Mouse (Mus musculus): ENCODE data around the gene Arih1. TPM values are rescaled to one million over a fixed set of nuclear protein-coding genes. Genes with fewer than 3 reads are reported as not detected.

Arih1 gene
- polyA plus RNA-seq (2014; fragmentation: Nextera tagmentation; extraction: Ambion mirVana) = 20.4 and 21.1 TPM in 2 replicates

DNA sequence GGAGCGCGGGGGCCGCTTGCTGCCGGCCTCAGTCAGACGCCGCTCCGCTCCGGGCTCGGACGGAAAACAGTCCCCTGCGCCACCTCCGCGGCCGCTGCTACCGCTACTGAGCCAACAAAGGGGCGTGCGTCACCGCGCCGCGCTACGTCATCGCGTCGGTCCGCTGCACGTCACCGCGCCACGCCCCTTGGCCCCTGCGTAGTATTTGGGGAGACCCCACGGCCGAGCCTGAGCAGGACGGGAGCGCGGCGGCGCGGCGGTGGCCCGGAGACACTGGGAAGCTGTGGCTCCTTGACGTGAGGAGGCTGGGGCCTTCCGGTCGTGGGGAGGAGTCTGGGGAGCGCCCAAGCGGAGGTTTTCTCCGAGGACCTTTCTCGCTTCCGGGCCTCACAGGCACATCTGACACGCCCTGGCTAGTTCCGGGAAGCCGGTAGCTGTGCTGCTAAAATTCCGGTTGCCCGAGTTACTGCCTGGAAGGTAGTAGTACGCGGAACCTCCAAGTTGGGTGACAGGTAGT is at the start of gene Arih1:
TSS of gene Arih1 (minus strand) at position 70 of the 517 bp plus-strand sequence.
- H3K9me3 ChIP-seq (replicated peaks; ENCODE audit: control insufficient read depth, low read length) = no peaks in the 10 kb centered on the region
- peak within 1 kb of the TSS; percentile 99 for H3K9ac ChIP-seq (replicated peaks; ENCODE audit: low read length)
- DNase-seq (ENCODE audit: low spot score) = peak; percentile 98
- H3K4me3 ChIP-seq (ENCODE audit: low read depth, low read length) = peak within 1 kb of the TSS; percentile 100
- H3K4me1 ChIP-seq (ENCODE audit: control insufficient read depth, insufficient read depth, low read length) = no peaks in the 10 kb centered on the region
- H3K27me3 ChIP-seq (ENCODE audit: control insufficient read depth, insufficient read depth, low read length) = no peaks in the 10 kb centered on the region
- peak within 1 kb of the TSS; percentile 98 for H3K27ac ChIP-seq (replicated peaks; ENCODE audit: low read depth, low read length)
- H3K4me2 ChIP-seq (ENCODE audit: low read depth, low read length) = peak within 1 kb of the TSS; percentile 74
- no peaks in the 10 kb centered on the region for H3K36me3 ChIP-seq (replicated peaks; ENCODE audit: control insufficient read depth, insufficient read depth, low read depth, low read length)
- WGBS = under 1% methylated on average over 52 of the region's 56 CpGs
- ATAC-seq (replicated peaks; ENCODE audit: insufficient number of reproducible peaks, low FRiP score, low TSS enrichment, low read depth) = peak; percentile 98

DNA sequence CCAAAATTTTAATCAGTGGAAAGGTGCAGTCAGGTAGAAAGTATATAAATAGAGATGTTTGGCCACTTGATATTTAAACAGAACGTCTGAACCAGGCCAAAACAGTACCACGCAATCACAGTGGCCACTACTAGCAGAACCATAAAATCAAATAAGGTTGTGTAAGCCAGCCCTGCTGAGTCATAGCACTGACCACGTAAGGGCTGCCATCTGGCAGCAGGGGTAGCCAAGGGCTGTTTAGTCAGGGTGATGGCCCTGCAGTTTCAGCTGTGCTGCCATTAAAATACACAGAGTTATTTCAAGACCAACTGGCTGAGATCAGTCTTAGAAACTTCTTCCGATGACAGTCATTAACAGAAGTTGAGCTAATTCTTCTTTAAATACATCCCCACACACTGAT is 47.5 kb upstream of the Arih1 start:
- Histone ChIP-seq H3K36me3 (replicated peaks; ENCODE audit: control insufficient read depth, insufficient read depth, low read depth, low read length) (no peaks in the 10 kb centered on the region), H3K4me1 (ENCODE audit: control insufficient read depth, insufficient read depth, low read length) (no peaks in the 10 kb centered on the region), H3K9ac (replicated peaks; ENCODE audit: low read length) (no peak overlapping the region), H3K9me3 (replicated peaks; ENCODE audit: control insufficient read depth, low read length) (no peaks in the 10 kb centered on the region), H3K27me3 (ENCODE audit: control insufficient read depth, insufficient read depth, low read length) (no peaks in the 10 kb centered on the region), H3K27ac (replicated peaks; ENCODE audit: low read depth, low read length) (no peak overlapping the region), H3K4me3 (ENCODE audit: low read depth, low read length) (no peak overlapping the region), H3K4me2 (ENCODE audit: low read depth, low read length) (no peak overlapping the region)
- WGBS = 75% methylated on average over 4 of the region's 4 CpGs
- ATAC-seq (replicated peaks; ENCODE audit: insufficient number of reproducible peaks, low FRiP score, low TSS enrichment, low read depth) = no peak
- no peak for DNase-seq (ENCODE audit: low spot score)

DNA sequence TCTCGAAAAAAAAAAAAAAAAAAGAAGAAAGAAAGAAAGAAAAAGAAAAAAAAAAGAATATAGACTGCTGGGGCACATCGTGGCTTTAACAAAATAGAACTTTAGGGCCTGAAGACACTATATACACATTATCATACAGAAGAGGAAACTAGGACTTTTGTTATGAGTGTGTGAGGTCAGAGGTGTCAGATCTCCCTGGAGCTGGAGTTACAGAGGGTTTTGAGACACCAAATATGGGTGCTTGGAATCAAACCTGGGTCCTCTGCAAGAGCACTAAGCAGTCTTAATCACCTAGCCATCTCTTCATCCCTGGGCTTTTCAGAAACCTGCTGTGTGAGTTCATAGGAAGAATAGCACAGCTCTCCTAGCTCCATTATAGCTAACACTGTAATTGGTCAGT is 47.0 kb upstream of the Arih1 start:
- ATAC-seq (replicated peaks; ENCODE audit: insufficient number of reproducible peaks, low FRiP score, low TSS enrichment, low read depth) (no peak), DNase-seq (ENCODE audit: low spot score) (no peak)
- Histone ChIP-seq H3K27ac (replicated peaks; ENCODE audit: low read depth, low read length) (no peak overlapping the region), H3K36me3 (replicated peaks; ENCODE audit: control insufficient read depth, insufficient read depth, low read depth, low read length) (no peaks in the 10 kb centered on the region), H3K9ac (replicated peaks; ENCODE audit: low read length) (no peak overlapping the region), H3K4me3 (ENCODE audit: low read depth, low read length) (no peak overlapping the region), H3K27me3 (ENCODE audit: control insufficient read depth, insufficient read depth, low read length) (no peaks in the 10 kb centered on the region), H3K4me1 (ENCODE audit: control insufficient read depth, insufficient read depth, low read length) (no peaks in the 10 kb centered on the region), H3K9me3 (replicated peaks; ENCODE audit: control insufficient read depth, low read length) (no peaks in the 10 kb centered on the region), H3K4me2 (ENCODE audit: low read depth, low read length) (no peak overlapping the region)
- 66% methylated on average over 2 of the region's 2 CpGs for WGBS

- H3K27me3 ChIP-seq (ENCODE audit: control insufficient read depth, insufficient read depth, low read length) = no peaks in the 10 kb centered on the region
- no peaks in the 10 kb centered on the region for H3K4me1 ChIP-seq (ENCODE audit: control insufficient read depth, insufficient read depth, low read length)
- no peak overlapping the region for H3K27ac ChIP-seq (replicated peaks; ENCODE audit: low read depth, low read length)
- H3K4me2 ChIP-seq (ENCODE audit: low read depth, low read length) = no peak overlapping the region
- no peak overlapping the region for H3K9ac ChIP-seq (replicated peaks; ENCODE audit: low read length)
- no peak for ATAC-seq (replicated peaks; ENCODE audit: insufficient number of reproducible peaks, low FRiP score, low TSS enrichment, low read depth)
- no peaks in the 10 kb centered on the region for H3K9me3 ChIP-seq (replicated peaks; ENCODE audit: control insufficient read depth, low read length)
- H3K36me3 ChIP-seq (replicated peaks; ENCODE audit: control insufficient read depth, insufficient read depth, low read depth, low read length) = no peaks in the 10 kb centered on the region
- H3K4me3 ChIP-seq (ENCODE audit: low read depth, low read length) = no peak overlapping the region
- DNase-seq (ENCODE audit: low spot score) = no peak
- WGBS = 27% methylated on average over 5 of the region's 5 CpGs
Observed at GRCm38 (mm10) chr9:59531645-59532044, 45.2 kb upstream of the Arih1 start.

DNA sequence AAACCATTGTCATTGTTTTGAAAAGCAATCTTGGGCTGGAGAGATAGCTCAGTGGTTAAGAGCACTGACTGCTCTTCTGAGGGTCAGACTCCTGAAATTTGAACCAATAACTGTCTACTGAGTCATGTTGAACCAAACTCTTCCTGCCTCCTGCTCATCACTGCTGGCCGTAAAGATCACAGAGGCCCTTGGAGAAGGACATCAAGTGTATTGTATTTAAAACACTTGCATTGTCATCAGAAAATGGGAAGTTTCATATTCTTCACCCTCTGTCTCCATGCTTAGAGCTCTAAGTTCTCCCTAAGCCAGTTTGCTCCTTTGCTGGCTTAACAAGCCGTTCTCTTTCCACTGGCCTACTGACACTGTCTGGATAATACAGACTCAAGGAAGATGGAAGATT is 41.9 kb upstream of the Arih1 start:
- DNase-seq (ENCODE audit: low spot score) (no peak), ATAC-seq (replicated peaks; ENCODE audit: insufficient number of reproducible peaks, low FRiP score, low TSS enrichment, low read depth) (no peak)
- 82% methylated on average over 2 of the region's 2 CpGs for WGBS
- H3K4me1 ChIP-seq (ENCODE audit: control insufficient read depth, insufficient read depth, low read length) = no peaks in the 10 kb centered on the region
- H3K4me3 ChIP-seq (ENCODE audit: low read depth, low read length) = no peak overlapping the region
- no peaks in the 10 kb centered on the region for H3K36me3 ChIP-seq (replicated peaks; ENCODE audit: control insufficient read depth, insufficient read depth, low read depth, low read length)
- H3K9me3 ChIP-seq (replicated peaks; ENCODE audit: control insufficient read depth, low read length) = no peaks in the 10 kb centered on the region
- no peak overlapping the region for H3K27ac ChIP-seq (replicated peaks; ENCODE audit: low read depth, low read length)
- H3K4me2 ChIP-seq (ENCODE audit: low read depth, low read length) = no peak overlapping the region
- no peak overlapping the region for H3K9ac ChIP-seq (replicated peaks; ENCODE audit: low read length)
- no peaks in the 10 kb centered on the region for H3K27me3 ChIP-seq (ENCODE audit: control insufficient read depth, insufficient read depth, low read length)

GRCm38 (mm10) chr9:59527580-59527979 is 41.2 kb upstream of the Arih1 start:
- 84% methylated on average over 3 of the region's 3 CpGs for WGBS
- DNase-seq (ENCODE audit: low spot score) = no peak
- ATAC-seq (replicated peaks; ENCODE audit: insufficient number of reproducible peaks, low FRiP score, low TSS enrichment, low read depth) = no peak
- no peaks in the 10 kb centered on the region for H3K9me3 ChIP-seq (replicated peaks; ENCODE audit: control insufficient read depth, low read length)
- no peak overlapping the region for H3K9ac ChIP-seq (replicated peaks; ENCODE audit: low read length)
- H3K27me3 ChIP-seq (ENCODE audit: control insufficient read depth, insufficient read depth, low read length) = no peaks in the 10 kb centered on the region
- no peaks in the 10 kb centered on the region for H3K36me3 ChIP-seq (replicated peaks; ENCODE audit: control insufficient read depth, insufficient read depth, low read depth, low read length)
- H3K27ac ChIP-seq (replicated peaks; ENCODE audit: low read depth, low read length) = no peak overlapping the region
- no peak overlapping the region for H3K4me3 ChIP-seq (ENCODE audit: low read depth, low read length)
- H3K4me2 ChIP-seq (ENCODE audit: low read depth, low read length) = no peak overlapping the region
- no peaks in the 10 kb centered on the region for H3K4me1 ChIP-seq (ENCODE audit: control insufficient read depth, insufficient read depth, low read length)

- Histone ChIP-seq H3K9ac (replicated peaks; ENCODE audit: low read length) (no peak overlapping the region), H3K36me3 (replicated peaks; ENCODE audit: control insufficient read depth, insufficient read depth, low read depth, low read length) (no peaks in the 10 kb centered on the region), H3K27ac (replicated peaks; ENCODE audit: low read depth, low read length) (no peak overlapping the region), H3K9me3 (replicated peaks; ENCODE audit: control insufficient read depth, low read length) (no peaks in the 10 kb centered on the region), H3K4me1 (ENCODE audit: control insufficient read depth, insufficient read depth, low read length) (no peaks in the 10 kb centered on the region), H3K4me3 (ENCODE audit: low read depth, low read length) (no peak overlapping the region), H3K4me2 (ENCODE audit: low read depth, low read length) (no peak overlapping the region), H3K27me3 (ENCODE audit: control insufficient read depth, insufficient read depth, low read length) (no peaks in the 10 kb centered on the region)
- ATAC-seq (replicated peaks; ENCODE audit: insufficient number of reproducible peaks, low FRiP score, low TSS enrichment, low read depth) = no peak
- 89% methylated on average over 6 of the region's 6 CpGs for WGBS
- no peak for DNase-seq (ENCODE audit: low spot score)
Observed at GRCm38 (mm10) chr9:59526727-59527126, 40.3 kb upstream of the Arih1 start.

DNA sequence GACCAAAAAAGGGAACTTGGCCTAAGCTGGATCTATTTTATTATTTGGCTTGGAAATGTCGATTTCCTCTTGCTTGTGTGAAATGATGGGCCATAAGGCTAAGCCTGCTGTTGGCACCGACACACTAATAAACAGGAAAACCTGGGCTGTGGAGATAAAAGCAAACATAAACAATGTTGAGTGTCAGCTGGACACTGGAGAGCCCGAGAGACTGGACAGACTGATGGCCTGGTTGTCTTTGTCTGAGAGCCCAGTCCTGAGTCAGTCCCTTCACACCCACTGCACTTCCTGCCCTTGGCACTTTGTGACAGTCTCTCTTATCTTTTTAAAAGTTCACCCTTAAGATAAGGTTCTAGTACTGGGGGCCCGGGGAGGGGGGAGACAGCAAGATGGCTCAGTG is 36.5 kb upstream of the Arih1 start:
- Histone ChIP-seq H3K36me3 (replicated peaks; ENCODE audit: control insufficient read depth, insufficient read depth, low read depth, low read length) (no peaks in the 10 kb centered on the region), H3K27ac (replicated peaks; ENCODE audit: low read depth, low read length) (no peak overlapping the region), H3K27me3 (ENCODE audit: control insufficient read depth, insufficient read depth, low read length) (no peaks in the 10 kb centered on the region), H3K9me3 (replicated peaks; ENCODE audit: control insufficient read depth, low read length) (no peaks in the 10 kb centered on the region), H3K4me3 (ENCODE audit: low read depth, low read length) (no peak overlapping the region), H3K9ac (replicated peaks; ENCODE audit: low read length) (no peak overlapping the region), H3K4me1 (ENCODE audit: control insufficient read depth, insufficient read depth, low read length) (no peaks in the 10 kb centered on the region), H3K4me2 (ENCODE audit: low read depth, low read length) (no peak overlapping the region)
- 69% methylated on average over 4 of the region's 4 CpGs for WGBS
- ATAC-seq (replicated peaks; ENCODE audit: insufficient number of reproducible peaks, low FRiP score, low TSS enrichment, low read depth) (no peak), DNase-seq (ENCODE audit: low spot score) (no peak)
